Comparison of ENCODE assay signal across 21 mouse cellular contexts in the genomic region with DNA sequence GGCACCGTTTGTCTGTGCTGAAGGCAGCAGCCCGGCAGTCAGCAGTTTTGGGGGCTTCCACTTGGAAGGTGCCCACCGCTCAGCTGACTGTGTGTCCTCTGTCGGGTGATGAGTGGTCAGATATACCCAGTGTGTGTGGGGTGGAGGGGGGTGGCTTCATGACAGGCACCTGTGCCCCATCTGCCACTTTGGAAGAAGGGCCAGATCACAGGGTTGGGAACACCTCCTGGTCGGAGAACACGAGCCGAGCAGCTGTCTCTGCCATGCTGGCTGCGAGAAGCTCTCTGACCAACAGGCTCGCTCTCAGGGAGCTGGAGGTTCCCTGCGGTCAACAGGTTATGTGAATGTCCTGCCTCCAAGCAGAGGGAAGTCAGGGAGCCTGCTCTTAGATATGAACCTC.
DNase-seq lines count a peak whose midpoint lies in the region; ATAC-seq and TF ChIP-seq lines count a peak whose summit lies in the region.
"Had no signal": no experiment of that assay in that cellular context is flagged by ENCODE, and none has a peak within 500 bp of the region (broad histone marks: within the 10 kb centered on the region; RNA-seq: fewer than 3 reads in every experiment).

No protein-coding gene starts in this region.

- H3K4me3 ChIP-seq in hindbrain, postnatal 0 days (ENCODE audit: low read length), result no peak overlapping the region
- no peak overlapping the region for H3K4me3 ChIP-seq in hindbrain, embryonic 10.5 days
- H3K4me3 ChIP-seq in gastrocnemius, adult 2 months, result no peak overlapping the region
- H3K4me3 ChIP-seq in myocyte, result no peak overlapping the region
- no peak overlapping the region for H3K4me3 ChIP-seq in midbrain, embryonic 15.5 days
- no peak overlapping the region for H3K4me3 ChIP-seq in hindbrain, embryonic 12.5 days
- H3K4me3 ChIP-seq: heart, embryonic 10.5 days; kidney, embryonic 15.5 days had no signal

- no peak overlapping the region for H3K4me2 ChIP-seq in hindbrain, postnatal 0 days (ENCODE audit: low read depth, low read length)
- peak overlapping the region; percentile 2 for H3K4me2 ChIP-seq in myocyte (ENCODE audit: low read depth)
- no peak overlapping the region for H3K4me2 ChIP-seq in midbrain, embryonic 15.5 days
- H3K4me2 ChIP-seq in hindbrain, embryonic 12.5 days (replicated peaks), result no peak overlapping the region
- H3K4me2 ChIP-seq: kidney, embryonic 15.5 days; lung, embryonic 14.5 days had no signal

- no peak for TF ChIP-seq POLR2A in myocyte (IDR thresholded peaks at IDR 0.05; ENCODE audit: insufficient read length, low read depth)

- no peak overlapping the region for H3ac ChIP-seq in myocyte (ENCODE audit: control insufficient read depth, insufficient read length)

- no peak overlapping the region for H3K9ac ChIP-seq in hindbrain, postnatal 0 days (replicated peaks; ENCODE audit: low read length)
- no peak overlapping the region for H3K9ac ChIP-seq in midbrain, embryonic 15.5 days
- H3K9ac ChIP-seq in hindbrain, embryonic 12.5 days, result no peak overlapping the region
- H3K9ac ChIP-seq: kidney, embryonic 15.5 days; liver, embryonic 14.5 days; lung, embryonic 14.5 days had no signal

- intact Hi-C loops in gastrocnemius, adult 2 months (cut with DNase I), result no loop called here

- no peak overlapping the region for H3K27ac ChIP-seq in hindbrain, postnatal 0 days
- no peak overlapping the region for H3K27ac ChIP-seq in hindbrain, embryonic 10.5 days
- peak overlapping the region; percentile 97 for H3K27ac ChIP-seq in gastrocnemius, adult 2 months
- H3K27ac ChIP-seq in midbrain, embryonic 15.5 days, result no peak overlapping the region
- no peak overlapping the region for H3K27ac ChIP-seq in hindbrain, embryonic 12.5 days
- H3K27ac ChIP-seq: heart, embryonic 10.5 days; kidney, embryonic 15.5 days; liver, embryonic 14.5 days had no signal

- H3K79me2 ChIP-seq in myocyte (ENCODE audit: control insufficient read depth, insufficient read depth), result no peaks in the 10 kb centered on the region

- no peaks in the 10 kb centered on the region for H3K4me1 ChIP-seq in hindbrain, postnatal 0 days (ENCODE audit: insufficient read depth, low read length)
- H3K4me1 ChIP-seq in hindbrain, embryonic 10.5 days (replicated peaks), result peaks cover 7% of the 10 kb centered on the region; the same call in 1 of the 2 replicates
- 0 out of 2 replicates have a peak, but pooled peaks cover 3% of the 10 kb centered on the region for H3K4me1 ChIP-seq in midbrain, embryonic 15.5 days
- H3K4me1 ChIP-seq in hindbrain, embryonic 12.5 days, result no peaks in the 10 kb centered on the region
- H3K4me1 ChIP-seq: kidney, embryonic 15.5 days had no signal

- H3K27me3 ChIP-seq in hindbrain, postnatal 0 days (ENCODE audit: insufficient read depth, low read length), result no peaks in the 10 kb centered on the region
- H3K27me3 ChIP-seq in hindbrain, embryonic 10.5 days (ENCODE audit: insufficient read depth, poor library complexity, severe bottlenecking), result no peaks in the 10 kb centered on the region
- peaks cover 25% of the 10 kb centered on the region for H3K27me3 ChIP-seq in myocyte (ENCODE audit: control insufficient read depth, insufficient read depth, insufficient read length)
- no peaks in the 10 kb centered on the region for H3K27me3 ChIP-seq in midbrain, embryonic 15.5 days (replicated peaks)
- H3K27me3 ChIP-seq in hindbrain, embryonic 12.5 days, result no peaks in the 10 kb centered on the region
- H3K27me3 ChIP-seq: kidney, embryonic 15.5 days had no signal

- no peak for TF ChIP-seq CTCF in hindbrain, postnatal 0 days (IDR thresholded peaks at IDR 0.05; ENCODE audit: low read depth)
- no peak for TF ChIP-seq CTCF in gastrocnemius, adult 2 months (IDR thresholded peaks at IDR 0.05)

- 0 out of 2 replicates have a peak, but pooled peaks have one; percentile 30 for ATAC-seq in hindbrain, postnatal 0 days
- no peak for ATAC-seq in midbrain, embryonic 15.5 days (replicated peaks)
- ATAC-seq in hindbrain, embryonic 12.5 days (ENCODE audit: low FRiP score), result no peak
- ATAC-seq: CD4-positive, CD25-positive, alpha-beta regulatory T cell, adult 4 months; intestine, postnatal 0 days; midbrain, embryonic 16.5 days had no signal

- WGBS in hindbrain, postnatal 0 days, result 65% methylated on average over 10 of the region's 10 CpGs
- WGBS in hindbrain, embryonic 10.5 days, result 90% methylated on average over 10 of the region's 10 CpGs
- WGBS in midbrain, embryonic 15.5 days, result 85% methylated on average over 10 of the region's 10 CpGs
- 85% methylated on average over 10 of the region's 10 CpGs for WGBS in hindbrain, embryonic 12.5 days

- no peaks in the 10 kb centered on the region for H3K36me3 ChIP-seq in hindbrain, postnatal 0 days (ENCODE audit: insufficient read depth, low read length)
- no peaks in the 10 kb centered on the region for H3K36me3 ChIP-seq in hindbrain, embryonic 10.5 days
- no peaks in the 10 kb centered on the region for H3K36me3 ChIP-seq in myocyte (ENCODE audit: control insufficient read depth, insufficient read depth)
- H3K36me3 ChIP-seq in midbrain, embryonic 15.5 days (replicated peaks), result no peaks in the 10 kb centered on the region
- H3K36me3 ChIP-seq in hindbrain, embryonic 12.5 days, result no peaks in the 10 kb centered on the region
- H3K36me3 ChIP-seq: heart, embryonic 10.5 days; kidney, embryonic 15.5 days had no signal

- H3K9me3 ChIP-seq in hindbrain, postnatal 0 days (ENCODE audit: low read length), result no peaks in the 10 kb centered on the region
- H3K9me3 ChIP-seq in hindbrain, embryonic 10.5 days, result no peaks in the 10 kb centered on the region
- no peaks in the 10 kb centered on the region for H3K9me3 ChIP-seq in midbrain, embryonic 15.5 days
- H3K9me3 ChIP-seq in hindbrain, embryonic 12.5 days (replicated peaks), result no peaks in the 10 kb centered on the region
- H3K9me3 ChIP-seq: heart, embryonic 10.5 days; kidney, embryonic 15.5 days had no signal

- no peak for DNase-seq in hindbrain, postnatal 0 days (ENCODE audit: low spot score)
- no peak for DNase-seq in hindbrain, embryonic 10.5 days (ENCODE audit: low spot score)
- DNase-seq in cerebellum, adult 9-10 months, result peak; percentile 83
- peak; percentile 91 for DNase-seq in gastrocnemius, adult 2 months
- no peak for DNase-seq in right cerebral cortex, postnatal 14 days
- DNase-seq: adrenal gland, postnatal 36 days; kidney, postnatal 36 days; lung, embryonic 14.5 days; lung, postnatal 4 days; right cerebral cortex, postnatal 4 days; thymus, adult 18-20 months; thymus, postnatal 36 days had no signal

TF ChIP-seq in myocyte, 11 proteins besides CTCF, POLR2A, EP300 and RAD21:
- TF ChIP-seq MYOD1 (IDR thresholded peaks at IDR 0.05; ENCODE audit: control insufficient read depth in 1 of 3, insufficient read length in 2 of 3, low read depth in 2 of 3) (peak; percentile 73 to 97 (median 85)), TCF12 (IDR thresholded peaks at IDR 0.05; ENCODE audit: insufficient read depth, poor library complexity, severe bottlenecking) (peak; percentile 76), E2F4 (IDR thresholded peaks at IDR 0.05; ENCODE audit: insufficient read depth) (no peak), SRF (IDR thresholded peaks at IDR 0.05; ENCODE audit: control insufficient read depth, insufficient read length, low read depth) (no peak), USF1 (IDR thresholded peaks at IDR 0.05; ENCODE audit: low read depth) (no peak), TCF3 (IDR thresholded peaks at IDR 0.05; ENCODE audit: insufficient read length, low read depth) (peak; percentile 66), CEBPB (IDR thresholded peaks at IDR 0.05; ENCODE audit: insufficient read depth, poor library complexity, severe bottlenecking) (no peak), MYOG (IDR thresholded peaks at IDR 0.05; ENCODE audit: control insufficient read depth in 1 of 3, insufficient read depth in 1 of 3, insufficient read length in 2 of 3, low read depth in 2 of 3) (peak; percentile 71 to 94 (median 90)), POLR2AphosphoS2 (IDR thresholded peaks at IDR 0.05; ENCODE audit: insufficient read length, low read depth) (no peak), MAX (IDR thresholded peaks at IDR 0.05; ENCODE audit: low read depth) (no peak), REST (IDR thresholded peaks at IDR 0.05; ENCODE audit: insufficient read depth, insufficient read length) (no peak)

Comparison
In these comparisons a context has a peak if more than half of its experiments do, and no peak if none do; other contexts are left out.
1. DNase-seq: peak in cerebellum, adult 9-10 months (single experiment) and gastrocnemius, adult 2 months (single experiment); none in hindbrain, postnatal 0 days (single experiment), hindbrain, embryonic 10.5 days (single experiment) and right cerebral cortex, postnatal 14 days (single experiment).